Mouse (Mus musculus): ENCODE results near the gene Fam98c. TPM values are rescaled to one million over a fixed set of nuclear protein-coding genes. Genes with fewer than 3 reads are reported as not detected.
"Not testable (repeated sequence)": the region's sequence is repeated elsewhere in the genome, so short reads cannot be mapped to it uniquely, and the experiment has no call there.

Gene Fam98c
- polyA plus RNA-seq, 1 experiment from 2014 or later = 15.9 TPM

GRCm38 (mm10) chr7:29151486-29151885 is 4.5 kb downstream of the Fam98c start:
- WGBS = 72% methylated on average over 10 of the region's 10 CpGs

GRCm38 (mm10) chr7:29148771-29149170 is 7.3 kb downstream of the Fam98c start:
- 90% methylated on average over 15 of the region's 15 CpGs for WGBS
- Histone ChIP-seq H3K9me3 (replicated peaks) (no peaks in the 10 kb centered on the region), H3K4me2 (no peak overlapping the region), H3K9ac (no peak overlapping the region), H3K27ac (no peak overlapping the region), H3K4me3 (no peak overlapping the region), H3K4me1 (no peaks in the 10 kb centered on the region), H3K36me3 (ENCODE audit: poor library complexity, severe bottlenecking) (no peaks in the 10 kb centered on the region), H3K27me3 (no peaks in the 10 kb centered on the region)
- no peak for ATAC-seq

More at GRCm38 (mm10) chr7:29151486-29151885, 4.5 kb downstream of the Fam98c start:
- Histone ChIP-seq H3K4me1 (peaks cover 9% of the 10 kb centered on the region), H3K4me2 (no peak overlapping the region), H3K27ac (no peak overlapping the region), H3K36me3 (ENCODE audit: poor library complexity, severe bottlenecking) (no peaks in the 10 kb centered on the region), H3K27me3 (0 out of 2 replicates have a peak, but pooled peaks cover 2% of the 10 kb centered on the region), H3K4me3 (no peak overlapping the region), H3K9me3 (replicated peaks) (no peaks in the 10 kb centered on the region), H3K9ac (no peak overlapping the region)
- ATAC-seq = no peak

- no peak overlapping the region for H3K9ac ChIP-seq
- H3K36me3 ChIP-seq (ENCODE audit: poor library complexity, severe bottlenecking) = no peaks in the 10 kb centered on the region
- 87% methylated on average over 7 of the region's 7 CpGs for WGBS
- no peak for ATAC-seq
- H3K4me3 ChIP-seq = no peak overlapping the region
- H3K4me1 ChIP-seq = no peaks in the 10 kb centered on the region
- no peak overlapping the region for H3K27ac ChIP-seq
- H3K27me3 ChIP-seq = no peaks in the 10 kb centered on the region
- no peak overlapping the region for H3K4me2 ChIP-seq
- no peaks in the 10 kb centered on the region for H3K9me3 ChIP-seq (replicated peaks)
These were observed 9.2 kb downstream of the Fam98c start for GRCm38 (mm10) chr7:29146625-29147367.

GRCm38 (mm10) chr7:29144006-29144405 is 12.0 kb downstream of the Fam98c start:
- Histone ChIP-seq H3K4me1 (no peaks in the 10 kb centered on the region), H3K27me3 (no peaks in the 10 kb centered on the region), H3K4me2 (no peak overlapping the region), H3K9ac (no peak overlapping the region), H3K36me3 (ENCODE audit: poor library complexity, severe bottlenecking) (no peaks in the 10 kb centered on the region), H3K9me3 (replicated peaks) (no peaks in the 10 kb centered on the region), H3K27ac (no peak overlapping the region), H3K4me3 (no peak overlapping the region)
- ATAC-seq = no peak
- 97% methylated on average over 4 of the region's 4 CpGs for WGBS

- Histone ChIP-seq H3K9ac (no peak overlapping the region), H3K27ac (no peak overlapping the region), H3K4me3 (no peak overlapping the region), H3K36me3 (ENCODE audit: poor library complexity, severe bottlenecking) (no peaks in the 10 kb centered on the region), H3K4me2 (no peak overlapping the region), H3K4me1 (no peaks in the 10 kb centered on the region), H3K9me3 (replicated peaks) (no peaks in the 10 kb centered on the region), H3K27me3 (peaks cover 5% of the 10 kb centered on the region; the same call in 1 of the 2 replicates)
- 88% methylated on average over 8 of the region's 8 CpGs for WGBS
- no peak for ATAC-seq
These were observed 14.6 kb downstream of the Fam98c start for GRCm38 (mm10) chr7:29141416-29141815.

- not testable (repeated sequence) for H3K9ac ChIP-seq; H3K9me3 ChIP-seq (replicated peaks); ATAC-seq; H3K4me3 ChIP-seq; H3K36me3 ChIP-seq (ENCODE audit: poor library complexity, severe bottlenecking); H3K4me1 ChIP-seq; H3K4me2 ChIP-seq; H3K27ac ChIP-seq
- 89% methylated on average over 3 of the region's 4 CpGs for WGBS
- H3K27me3 ChIP-seq = peaks cover 20% of the 10 kb centered on the region
These were observed 16.8 kb downstream of the Fam98c start for GRCm38 (mm10) chr7:29139237-29139636.

GRCm38 (mm10) chr7:29137429-29137828 is 18.6 kb downstream of the Fam98c start:
- H3K27ac ChIP-seq = no peak overlapping the region
- no peak overlapping the region for H3K4me2 ChIP-seq
- peaks cover 6% of the 10 kb centered on the region; the same call in 1 of the 2 replicates for H3K4me1 ChIP-seq
- H3K36me3 ChIP-seq (ENCODE audit: poor library complexity, severe bottlenecking) = no peaks in the 10 kb centered on the region
- WGBS = 46% methylated on average over 16 of the region's 16 CpGs
- no peak overlapping the region for H3K4me3 ChIP-seq
- no peak overlapping the region for H3K9ac ChIP-seq
- peaks cover 23% of the 10 kb centered on the region for H3K27me3 ChIP-seq
- H3K9me3 ChIP-seq (replicated peaks) = no peaks in the 10 kb centered on the region
- ATAC-seq = no peak

- H3K27ac ChIP-seq = no peak within 1 kb of the TSS
- H3K4me2 ChIP-seq = peak within 1 kb of the TSS; percentile 53
- peak within 1 kb of the TSS; percentile 34; the same call in 1 of the 2 replicates for H3K9ac ChIP-seq
- peaks cover 6% of the 10 kb centered on the region; the same call in 1 of the 2 replicates for H3K4me1 ChIP-seq
- ATAC-seq = no peak
- WGBS = 4% methylated on average over 9 of the region's 20 CpGs
- peak within 1 kb of the TSS; percentile 26 for H3K4me3 ChIP-seq
- H3K36me3 ChIP-seq (ENCODE audit: poor library complexity, severe bottlenecking) = no peaks in the 10 kb centered on the region
- H3K9me3 ChIP-seq (replicated peaks) = no peaks in the 10 kb centered on the region
- peaks cover 23% of the 10 kb centered on the region for H3K27me3 ChIP-seq
These were observed 21.2 kb downstream of the Fam98c start, which contains the start of gene Rasgrp4 for GRCm38 (mm10) chr7:29134693-29135386. Gene Rasgrp4, plus strand, starts transcription at chr7:29134851.

- H3K9ac ChIP-seq = no peak overlapping the region
- WGBS = 3% methylated on average over 4 of the region's 4 CpGs
- H3K27me3 ChIP-seq = peaks cover 23% of the 10 kb centered on the region
These were observed 21.8 kb downstream of the Fam98c start for GRCm38 (mm10) chr7:29134230-29134629.

GRCm38 (mm10) chr7:29128725-29129124 is 27.3 kb downstream of the Fam98c start:
- H3K9ac ChIP-seq = no peak overlapping the region
- ATAC-seq = no peak
- H3K4me2 ChIP-seq = no peak overlapping the region
- H3K4me3 ChIP-seq = no peak overlapping the region
- H3K4me1 ChIP-seq = peaks cover 11% of the 10 kb centered on the region
- no peak overlapping the region for H3K27ac ChIP-seq
- H3K36me3 ChIP-seq (ENCODE audit: poor library complexity, severe bottlenecking) = no peaks in the 10 kb centered on the region
- 29% methylated on average over 2 of the region's 2 CpGs for WGBS
- H3K27me3 ChIP-seq = peaks cover 8% of the 10 kb centered on the region; the same call in 1 of the 2 replicates
- no peaks in the 10 kb centered on the region for H3K9me3 ChIP-seq (replicated peaks)

More at GRCm38 (mm10) chr7:29134230-29134629, 21.8 kb downstream of the Fam98c start:
- H3K9me3 ChIP-seq (replicated peaks) = no peaks in the 10 kb centered on the region
- peak overlapping the region; percentile 53 for H3K4me2 ChIP-seq
- ATAC-seq = no peak
- peak overlapping the region; percentile 26 for H3K4me3 ChIP-seq
- no peaks in the 10 kb centered on the region for H3K36me3 ChIP-seq (ENCODE audit: poor library complexity, severe bottlenecking)
- H3K4me1 ChIP-seq = peaks cover 6% of the 10 kb centered on the region; the same call in 1 of the 2 replicates
- no peak overlapping the region for H3K27ac ChIP-seq

GRCm38 (mm10) chr7:29126173-29126915 is 29.7 kb downstream of the Fam98c start:
- 41% methylated on average over 7 of the region's 7 CpGs for WGBS
- no peak overlapping the region for H3K4me2 ChIP-seq

More at GRCm38 (mm10) chr7:29126173-29126915, 29.7 kb downstream of the Fam98c start:
- H3K36me3 ChIP-seq (ENCODE audit: poor library complexity, severe bottlenecking) = no peaks in the 10 kb centered on the region
- no peaks in the 10 kb centered on the region for H3K9me3 ChIP-seq (replicated peaks)
- H3K27me3 ChIP-seq = peaks cover 5% of the 10 kb centered on the region; the same call in 1 of the 2 replicates
- no peak overlapping the region for H3K4me3 ChIP-seq
- no peak overlapping the region for H3K27ac ChIP-seq
- H3K9ac ChIP-seq = no peak overlapping the region
- peaks cover 11% of the 10 kb centered on the region for H3K4me1 ChIP-seq
- no peak for ATAC-seq
